Mouse (Mus musculus) heart, adult 9 months (tissue): ENCODE data around the gene Trmt112.

Experiments
- DNase-seq, 2 experiments: peaks; one replicate each; pipeline ENCODE4 v3.0.0; 2022; ENCODE audit warnings: low spot score in 2 of 2

Gene Trmt112

DNA sequence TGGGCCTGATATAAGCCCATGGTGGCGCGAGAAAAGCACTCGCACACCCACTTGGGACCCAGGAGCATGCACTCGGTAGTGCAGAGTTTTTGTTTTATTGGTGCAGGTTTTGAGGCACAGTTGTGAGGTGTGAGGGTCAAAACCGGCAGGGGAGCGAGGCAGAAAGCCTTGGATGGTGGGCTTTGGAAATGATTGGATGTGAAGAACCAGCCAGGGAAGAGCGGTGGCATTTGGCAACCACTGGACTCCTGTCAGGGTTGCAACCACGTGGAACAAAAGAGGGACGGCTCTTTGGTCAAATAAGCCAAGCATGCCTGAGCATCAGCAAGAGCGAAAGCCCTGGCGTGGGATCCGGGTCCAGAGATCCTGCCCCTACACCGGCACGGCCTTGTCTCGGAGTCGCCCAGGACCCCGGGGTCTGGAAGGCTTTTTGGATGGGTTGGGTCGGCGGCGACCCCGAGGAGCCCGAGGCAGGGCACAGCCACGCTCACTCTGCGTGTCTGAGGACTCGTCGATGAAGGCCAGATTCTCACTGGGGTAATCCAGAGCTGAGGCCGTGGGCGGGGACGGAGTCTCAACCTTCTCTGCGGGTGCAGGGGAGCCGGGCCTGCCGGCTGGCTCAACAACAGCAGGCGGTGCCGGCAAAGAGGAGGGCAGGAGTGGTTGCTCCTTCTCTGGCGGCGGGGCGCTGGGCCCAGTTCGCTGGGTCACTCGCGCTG, 16.3 kb downstream of the Trmt112 start:
- DNase-seq = no peak

DNA sequence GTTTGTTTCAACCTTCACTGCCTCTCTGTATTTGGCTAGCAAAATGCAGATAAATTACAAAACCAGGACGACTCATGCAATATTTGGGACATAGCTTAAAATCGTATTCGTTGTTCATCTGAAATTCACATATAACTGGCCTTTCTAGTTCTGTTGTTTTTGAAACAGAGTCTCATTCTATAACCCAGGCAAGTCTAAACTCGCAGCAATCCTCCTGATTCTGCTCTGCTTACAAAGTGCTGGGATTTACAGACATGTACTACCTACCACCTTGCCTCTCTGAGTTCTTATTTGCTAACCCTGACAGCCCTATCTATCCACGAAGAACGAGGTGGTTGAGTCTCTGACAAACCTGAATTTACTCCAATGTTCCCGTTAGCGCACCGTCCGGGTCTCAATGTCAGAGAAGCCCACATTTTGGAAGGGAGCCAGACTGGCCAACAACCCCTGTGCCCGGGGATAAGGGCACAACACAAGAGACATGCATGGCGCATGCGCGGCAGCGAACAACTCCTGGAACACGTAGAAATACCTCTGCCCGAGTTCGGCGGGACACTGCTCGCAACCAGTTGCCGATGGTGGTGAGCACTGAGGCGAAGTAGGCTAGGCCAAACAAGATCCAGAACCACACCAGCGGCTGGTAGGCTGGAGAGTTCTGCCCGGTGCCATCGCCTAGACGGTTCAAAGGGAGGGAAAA, 17.2 kb downstream of the Trmt112 start:
- no peak for DNase-seq

GRCm38 (mm10) chr19:6928080-6928479, 18.6 kb downstream of the Trmt112 start:
- DNase-seq = no peak

DNA sequence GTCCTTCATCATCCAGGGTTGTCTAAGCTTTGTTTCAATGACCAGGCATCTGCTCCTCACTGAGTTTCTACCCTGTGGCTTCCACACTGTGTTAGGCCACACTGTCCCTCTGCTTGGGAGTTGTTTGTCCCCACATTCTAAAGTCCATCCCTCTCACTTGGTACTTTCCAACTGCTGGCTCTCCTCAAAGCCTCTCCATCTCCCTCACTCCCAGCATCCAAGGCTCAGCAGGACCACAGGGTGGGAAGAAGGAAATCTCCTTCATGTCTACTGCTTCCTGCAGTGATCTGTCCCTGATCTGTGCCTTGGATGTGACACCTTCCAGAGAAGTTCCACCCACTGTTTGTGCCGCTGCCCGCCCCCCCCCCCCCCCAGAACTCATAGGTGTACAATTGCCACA, 21.5 kb downstream of the Trmt112 start:
- DNase-seq = no peak

DNA sequence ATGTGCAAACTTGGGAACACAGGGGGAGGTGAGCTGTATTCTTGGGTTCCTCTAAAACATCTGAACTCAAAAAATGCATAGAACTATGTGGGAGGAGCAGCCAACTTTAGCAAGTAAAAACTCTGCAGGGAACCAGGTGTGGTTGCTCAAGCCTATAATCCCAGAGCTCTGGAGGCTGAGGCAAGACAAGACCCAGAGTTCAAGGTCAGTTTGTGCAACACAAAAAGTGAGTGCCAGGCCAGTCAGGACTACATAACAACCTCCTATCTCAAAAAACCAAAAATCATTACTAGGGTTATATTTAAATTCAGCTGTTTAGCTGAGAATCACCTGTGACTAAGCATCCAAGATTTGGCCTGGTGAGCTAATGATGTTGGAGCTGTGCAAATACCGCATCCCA, 22.5 kb downstream of the Trmt112 start:
- no peak for DNase-seq

DNA sequence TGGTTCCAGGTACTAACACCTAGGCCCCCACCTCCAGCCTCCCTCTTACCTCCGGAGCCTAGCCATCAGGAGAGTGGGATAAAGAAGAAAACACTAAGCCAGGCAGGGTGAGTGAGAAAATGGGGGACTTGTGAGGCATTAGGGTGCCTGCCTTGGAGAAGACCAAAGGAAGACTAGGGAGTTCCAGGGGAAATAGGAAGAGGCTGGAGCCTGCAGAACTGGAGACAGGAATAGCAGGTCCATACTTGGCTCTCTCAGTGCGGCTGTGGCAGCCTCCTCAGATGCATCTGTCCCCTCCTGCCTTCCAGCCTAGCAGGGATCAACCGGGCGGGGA, 23.6 kb downstream of the Trmt112 start:
- no peak for DNase-seq

GRCm38 (mm10) chr19:6933436-6934194, 24.1 kb downstream of the Trmt112 start:
- DNase-seq = no peak

DNA sequence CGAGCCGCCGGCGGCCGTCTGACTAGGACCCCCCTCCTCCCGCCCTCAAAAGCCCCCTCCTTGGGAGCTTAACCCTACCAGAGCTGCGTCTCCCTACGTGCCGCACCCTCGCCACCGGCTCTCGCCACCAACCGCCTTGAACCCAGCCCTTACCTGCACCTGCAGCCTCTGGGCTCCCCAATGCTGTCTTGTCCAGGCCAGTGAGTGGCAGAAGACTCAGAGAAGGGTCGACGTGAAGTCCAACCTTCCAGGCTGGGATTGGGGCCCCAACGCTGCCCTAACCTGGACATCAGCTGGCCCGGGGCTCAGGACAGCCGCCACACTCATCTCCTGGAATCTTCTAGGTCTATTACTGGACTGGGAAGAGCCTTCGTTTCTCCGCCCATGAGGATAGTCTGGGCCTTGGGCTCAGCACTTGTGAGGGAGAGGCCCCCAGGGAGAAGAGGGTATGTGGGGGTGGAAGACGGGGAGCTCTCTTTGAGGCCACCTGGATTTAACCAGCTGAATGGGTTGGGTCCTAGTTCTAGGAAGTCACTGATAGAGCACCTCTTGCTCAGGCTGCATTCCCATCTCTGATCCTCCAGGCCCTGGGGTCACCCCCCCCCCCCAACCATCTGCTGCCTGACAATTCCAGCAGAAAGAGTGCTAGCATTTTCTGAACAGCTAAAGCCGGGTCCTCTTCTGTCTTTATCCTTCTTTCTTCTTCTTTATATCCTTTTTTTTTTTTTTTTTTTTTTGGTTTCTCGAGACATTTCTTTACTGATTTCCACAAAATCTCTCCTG, 24.9 kb downstream of the Trmt112 start, which contains the start of gene Kcnk4:
TSS of gene Kcnk4 (minus strand) at position 321 of the 783 bp plus-strand sequence.
- no peak for DNase-seq

GRCm38 (mm10) chr19:6936299-6936698, 26.8 kb downstream of the Trmt112 start:
- DNase-seq = no peak

DNA sequence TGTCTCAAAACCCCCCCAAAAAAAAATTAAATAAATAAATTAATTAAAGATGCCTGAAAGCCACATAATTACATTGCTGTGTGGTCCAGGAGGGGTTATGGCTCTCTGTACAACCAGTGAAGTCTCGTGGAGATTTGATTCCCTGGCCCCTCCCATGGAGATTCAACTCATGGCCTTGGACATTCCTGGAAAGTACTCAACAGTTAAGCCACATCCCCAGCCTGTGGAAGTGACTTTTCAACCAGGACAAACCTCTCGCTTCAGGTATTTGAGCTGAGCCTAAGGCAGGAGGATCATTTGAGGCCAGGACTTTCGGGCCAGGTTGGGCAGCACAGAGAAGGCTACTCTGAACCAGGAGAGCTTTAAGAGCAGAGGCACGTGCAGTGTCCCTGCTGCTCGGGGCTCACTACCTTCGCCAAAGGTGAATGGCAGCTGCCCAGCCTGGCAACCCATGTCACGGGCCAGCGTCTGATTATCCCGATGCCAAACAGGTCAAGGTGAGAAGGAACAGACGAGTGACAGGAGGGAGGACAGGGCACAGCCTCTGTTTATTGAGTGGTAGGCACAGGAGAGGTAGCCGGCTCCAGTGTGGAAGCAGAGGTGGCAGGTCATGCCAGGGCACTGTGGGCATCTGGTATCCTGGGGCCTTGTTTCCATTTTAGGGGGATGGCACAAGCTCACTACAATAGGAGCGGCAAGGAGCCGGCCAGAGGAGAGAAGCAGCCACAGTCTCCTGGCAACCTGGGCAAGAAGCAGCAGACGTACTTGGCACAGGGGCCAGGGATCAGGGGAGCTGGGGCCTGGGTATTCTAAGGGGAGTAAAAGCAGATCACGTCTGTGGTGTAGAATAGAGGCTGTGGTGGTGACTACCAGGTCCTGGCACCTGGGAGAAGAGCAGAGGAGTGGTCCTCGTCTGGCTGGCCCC, 28.3 kb downstream of the Trmt112 start:
- peak; percentile 65 to 76 for DNase-seq

DNA sequence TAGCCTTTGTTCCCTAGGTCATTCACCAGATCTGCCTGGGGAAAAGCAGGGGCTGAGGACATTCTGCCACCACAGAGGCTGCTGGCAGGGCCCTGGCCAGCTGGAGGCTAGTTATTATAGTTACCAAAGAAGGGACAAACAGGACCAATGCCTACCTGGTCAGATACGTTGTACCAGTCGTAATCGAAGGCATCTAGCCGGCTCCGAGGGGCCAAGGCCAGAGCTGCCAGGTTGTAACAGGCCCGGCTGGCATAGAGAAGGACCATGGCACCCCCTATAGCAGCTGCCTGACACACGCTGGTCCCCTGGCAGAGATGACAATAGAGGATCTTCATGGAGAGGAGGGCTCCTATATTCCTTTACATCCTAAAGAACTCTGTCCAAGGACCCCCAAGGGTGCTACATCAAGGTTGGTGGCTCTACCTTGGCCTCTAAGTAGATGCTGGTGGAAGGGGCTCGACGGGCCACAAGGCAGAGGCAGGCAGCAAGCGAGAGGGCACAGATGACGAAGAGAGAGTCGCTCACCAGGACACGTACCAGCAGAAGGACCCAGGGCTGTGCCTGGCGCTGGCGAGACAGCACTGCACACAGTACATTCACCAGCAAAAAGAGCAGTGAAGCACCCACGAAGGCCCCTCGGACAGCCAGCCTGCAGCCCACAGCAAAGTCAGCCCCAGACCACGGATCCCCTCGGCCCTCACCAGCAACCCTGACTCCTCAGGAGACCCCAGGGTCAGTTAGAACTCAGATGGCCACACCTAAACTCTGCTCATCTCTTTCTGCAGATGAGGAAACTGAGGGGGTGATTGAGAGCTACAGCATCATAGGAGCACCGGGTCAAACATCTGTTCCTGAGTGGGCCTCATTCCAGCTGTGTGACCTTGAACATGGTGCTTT, 29.9 kb downstream of the Trmt112 start:
- no peak for DNase-seq

DNA sequence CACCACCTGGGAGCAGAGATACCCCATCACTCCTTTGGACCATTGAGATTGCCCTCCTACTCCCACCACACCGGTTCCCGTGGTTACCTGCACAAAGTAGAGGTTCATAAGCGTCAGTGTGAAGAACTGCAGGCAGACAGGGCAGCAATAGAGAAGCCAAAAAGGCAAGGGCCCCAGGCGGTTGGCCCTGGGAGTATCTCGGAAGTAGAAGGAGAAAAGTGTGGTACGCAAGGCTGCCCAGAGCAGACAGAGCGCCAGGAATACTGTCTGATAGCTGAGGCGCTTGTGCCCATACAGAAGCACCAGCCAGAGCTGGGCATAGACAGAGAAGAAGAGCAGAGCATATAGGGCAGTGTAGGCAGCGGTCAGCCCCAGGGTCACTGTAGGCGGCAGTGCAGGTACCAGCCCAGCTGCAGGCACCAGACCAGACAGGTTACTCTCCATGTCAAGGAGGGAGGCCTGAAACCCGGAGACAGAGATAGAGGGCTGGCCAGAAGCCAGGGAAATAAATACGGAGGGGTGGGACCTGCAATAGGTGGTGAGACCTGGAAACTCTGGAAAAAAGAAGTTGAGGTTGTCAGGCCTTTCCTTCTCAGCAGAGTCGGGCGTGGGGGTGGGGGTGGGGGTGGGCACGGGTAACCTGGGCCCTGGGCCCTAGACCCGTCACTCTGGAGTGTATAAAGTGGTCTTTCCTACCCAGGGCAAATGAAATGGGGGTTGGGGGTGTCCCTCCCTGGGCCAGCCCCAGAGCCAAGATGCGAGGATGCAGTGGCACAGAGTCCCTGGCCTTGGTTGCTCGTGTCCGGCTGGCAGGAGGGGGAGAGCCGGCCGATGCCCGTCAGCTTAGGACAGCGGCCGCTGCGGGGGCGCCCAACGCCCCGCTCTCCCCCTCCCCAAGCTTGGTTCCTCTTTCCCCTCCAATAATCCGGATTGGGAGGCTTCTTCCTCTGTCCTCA, 31.2 kb downstream of the Trmt112 start:
- DNase-seq = no peak

- DNase-seq = peak; percentile 88 to 93
These were observed 32.1 kb downstream of the Trmt112 start, which contains the start of gene Bad for GRCm38 (mm10) chr19:6941372-6942248. TSS of gene Bad (plus strand) at chr19:6941861.

GRCm38 (mm10) chr19:6942249-6942691, 32.8 kb downstream of the Trmt112 start, which contains the start of gene Gpr137:
TSS of gene Gpr137 (minus strand) at chr19:6942480.
- peak; percentile 97 to 98 for DNase-seq

DNA sequence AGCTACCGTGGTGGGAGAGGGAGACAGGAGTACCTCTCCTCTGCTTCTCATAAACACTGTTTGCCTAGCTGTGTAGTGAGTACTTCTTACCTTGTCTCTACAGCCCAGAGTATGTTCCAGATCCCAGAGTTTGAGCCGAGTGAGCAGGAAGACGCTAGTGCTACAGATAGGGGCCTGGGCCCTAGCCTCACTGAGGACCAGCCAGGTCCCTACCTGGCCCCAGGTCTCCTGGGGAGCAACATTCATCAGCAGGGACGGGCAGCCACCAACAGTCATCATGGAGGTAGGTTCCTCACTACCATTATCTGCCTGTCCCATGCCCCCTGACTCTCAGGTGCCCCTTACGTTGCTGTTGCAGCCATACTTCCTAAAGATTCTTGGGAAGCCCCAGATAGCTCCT, 33.3 kb downstream of the Trmt112 start:
- DNase-seq = no peak

DNA sequence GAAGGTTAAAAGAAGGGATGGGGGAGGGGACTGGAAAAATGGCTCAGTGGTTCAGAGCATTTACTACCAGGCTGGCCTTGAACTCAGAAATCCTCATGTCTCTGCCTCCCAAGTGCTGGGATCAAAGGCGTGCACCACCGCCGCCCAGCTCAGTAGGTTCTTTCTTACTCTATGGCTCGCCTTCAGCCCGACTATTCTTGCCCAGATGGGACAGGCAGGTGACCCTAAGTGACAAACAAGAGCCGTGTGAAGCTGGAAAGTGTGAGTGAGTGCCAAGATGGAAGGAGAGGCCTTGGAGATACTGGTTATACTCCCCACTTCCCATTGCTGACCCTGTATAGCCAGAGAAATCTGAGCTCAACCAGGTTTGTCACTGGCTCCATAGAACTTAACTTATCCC, 34.2 kb downstream of the Trmt112 start:
- no peak for DNase-seq

GRCm38 (mm10) chr19:6947742-6948141, 38.2 kb downstream of the Trmt112 start:
- DNase-seq = no peak
